Mouse (Mus musculus) kidney, embryonic 16.5 days (tissue): ENCODE data around the gene Lpar1. TPM values are rescaled to one million over a fixed set of nuclear protein-coding genes. Genes with fewer than 3 reads are reported as not detected.

Experiments
- ATAC-seq: fragments of 200-750 bp; cut with Nextera tagmentation; 2 replicates; pipeline ENCODE4 v1.8.0; 2017; ENCODE audit warnings: moderate TSS enrichment; ENCODE audit not compliant: low FRiP score, low TSS enrichment
- H3K27ac ChIP-seq: fragments of 300-500 bp; sonication (generic); 2 replicates; pipeline ENCODE4 v1.5.1; 2014; ENCODE audit warnings: low read length
- H3K27me3 ChIP-seq: fragments of 300-500 bp; sonication (generic); 2 replicates; pipeline ENCODE4 v1.6.1; 2014; ENCODE audit warnings: low read length, control low read depth, mixed read lengths; ENCODE audit not compliant: insufficient read depth
- H3K36me3 ChIP-seq: fragments of 300-500 bp; sonication (generic); 2 replicates; pipeline ENCODE4 v1.6.1; 2014; ENCODE audit warnings: low read length, control low read depth, mixed read lengths; ENCODE audit not compliant: insufficient read depth
- H3K4me1 ChIP-seq: fragments of 300-500 bp; sonication (generic); 2 replicates; pipeline ENCODE4 v1.6.1; 2014; ENCODE audit warnings: low read length, control low read depth, mixed read lengths; ENCODE audit not compliant: insufficient read depth
- H3K4me2 ChIP-seq: fragments of 300-500 bp; sonication (generic); replicated peaks from 2 replicates; pipeline ENCODE4 v1.6.1; 2014; ENCODE audit warnings: low read depth, low read length
- H3K4me3 ChIP-seq: fragments of 300-500 bp; sonication (generic); 2 replicates; pipeline ENCODE4 v1.5.1; 2014; ENCODE audit warnings: mild to moderate bottlenecking, low read length
- H3K9ac ChIP-seq: fragments of 300-500 bp; sonication (generic); replicated peaks from 2 replicates; pipeline ENCODE4 v1.6.1; 2014; ENCODE audit warnings: low read length
- H3K9me3 ChIP-seq: fragments of 300-500 bp; sonication (generic); 2 replicates; pipeline ENCODE4 v1.6.1; 2016; ENCODE audit warnings: low read length, control low read depth
- WGBS: fragments of 180-500 bp; shearing (Covaris S2); extraction: QIAGEN DNeasy Blood & Tissue Kit; methylation state at CpG from one replicate; pipeline ENCODE4 v1.1.7; 2014; 5-methylcytosine and 5-hydroxymethylcytosine counted together
- polyA plus RNA-seq: library from polyadenylated mRNA; unstranded; fragments of >200 nt; fragmentation: Nextera tagmentation; extraction: Ambion mirVana; gene quantifications from 2 replicates; pipeline ENCODE4 v1.2.1, GENCODE M21; 2015

The Lpar1 gene
- polyA plus RNA-seq, 1 experiment from 2014 or later = 36.2 TPM

GRCm38 (mm10) chr4:58469651-58470592 lies 83.8 kb downstream of the Lpar1 start:
- WGBS = 91% methylated on average over 5 of the region's 5 CpGs
- H3K36me3 ChIP-seq = no peaks in the 10 kb centered on the region
- no peak overlapping the region for H3K4me2 ChIP-seq
- no peak overlapping the region for H3K4me3 ChIP-seq
- H3K9ac ChIP-seq = no peak overlapping the region
- no peak overlapping the region for H3K27ac ChIP-seq
- ATAC-seq = no peak
- no peaks in the 10 kb centered on the region for H3K27me3 ChIP-seq
- no peaks in the 10 kb centered on the region for H3K4me1 ChIP-seq
- H3K9me3 ChIP-seq = no peaks in the 10 kb centered on the region

- 87% methylated on average over 7 of the region's 7 CpGs for WGBS
These were observed 84.7 kb downstream of the Lpar1 start for GRCm38 (mm10) chr4:58469035-58469434.

GRCm38 (mm10) chr4:58465586-58465985 lies 88.1 kb downstream of the Lpar1 start:
- no peaks in the 10 kb centered on the region for H3K36me3 ChIP-seq
- WGBS = 86% methylated on average over 5 of the region's 5 CpGs
- H3K4me3 ChIP-seq = no peak overlapping the region
- H3K27me3 ChIP-seq = no peaks in the 10 kb centered on the region
- ATAC-seq = no peak
- no peak overlapping the region for H3K27ac ChIP-seq
- no peak overlapping the region for H3K4me2 ChIP-seq
- no peaks in the 10 kb centered on the region for H3K4me1 ChIP-seq
- H3K9ac ChIP-seq = no peak overlapping the region
- H3K9me3 ChIP-seq = no peaks in the 10 kb centered on the region

More at GRCm38 (mm10) chr4:58469035-58469434, 84.7 kb downstream of the Lpar1 start:
- H3K9ac ChIP-seq = no peak overlapping the region
- no peaks in the 10 kb centered on the region for H3K36me3 ChIP-seq
- no peak overlapping the region for H3K4me3 ChIP-seq
- no peak overlapping the region for H3K27ac ChIP-seq
- H3K9me3 ChIP-seq = no peaks in the 10 kb centered on the region
- H3K4me2 ChIP-seq = no peak overlapping the region
- ATAC-seq = no peak
- no peaks in the 10 kb centered on the region for H3K4me1 ChIP-seq
- no peaks in the 10 kb centered on the region for H3K27me3 ChIP-seq

GRCm38 (mm10) chr4:58464390-58465164 lies 89.1 kb downstream of the Lpar1 start:
- Histone ChIP-seq H3K9me3 (no peaks in the 10 kb centered on the region), H3K27me3 (no peaks in the 10 kb centered on the region), H3K9ac (no peak overlapping the region), H3K4me3 (no peak overlapping the region), H3K4me1 (no peaks in the 10 kb centered on the region), H3K4me2 (no peak overlapping the region), H3K36me3 (no peaks in the 10 kb centered on the region), H3K27ac (no peak overlapping the region)
- WGBS = 87% methylated on average over 13 of the region's 13 CpGs
- no peak for ATAC-seq

- Histone ChIP-seq H3K9ac (no peak overlapping the region), H3K9me3 (0 out of 2 replicates have a peak, but pooled peaks cover 3% of the 10 kb centered on the region), H3K27me3 (no peaks in the 10 kb centered on the region), H3K4me2 (no peak overlapping the region), H3K4me3 (no peak overlapping the region), H3K27ac (no peak overlapping the region), H3K36me3 (no peaks in the 10 kb centered on the region), H3K4me1 (no peaks in the 10 kb centered on the region)
- ATAC-seq = no peak
- 67% methylated on average over 5 of the region's 5 CpGs for WGBS
These were observed 90.7 kb downstream of the Lpar1 start for GRCm38 (mm10) chr4:58462990-58463389.

GRCm38 (mm10) chr4:58462586-58462985 lies 91.1 kb downstream of the Lpar1 start:
- Histone ChIP-seq H3K9me3 (0 out of 2 replicates have a peak, but pooled peaks cover 3% of the 10 kb centered on the region), H3K4me2 (no peak overlapping the region), H3K4me1 (no peaks in the 10 kb centered on the region), H3K36me3 (no peaks in the 10 kb centered on the region), H3K9ac (no peak overlapping the region), H3K27ac (no peak overlapping the region), H3K4me3 (no peak overlapping the region), H3K27me3 (no peaks in the 10 kb centered on the region)
- 87% methylated on average over 2 of the region's 2 CpGs for WGBS
- ATAC-seq = no peak

GRCm38 (mm10) chr4:58453334-58453733 lies 100.4 kb downstream of the Lpar1 start:
- WGBS = 68% methylated on average over 4 of the region's 4 CpGs
- Histone ChIP-seq H3K9me3 (0 out of 2 replicates have a peak, but pooled peaks cover under 1% of the 10 kb centered on the region), H3K27ac (peak overlapping the region; percentile 19), H3K4me1 (no peaks in the 10 kb centered on the region), H3K4me3 (no peak overlapping the region), H3K4me2 (no peak overlapping the region), H3K36me3 (no peaks in the 10 kb centered on the region), H3K9ac (no peak overlapping the region), H3K27me3 (no peaks in the 10 kb centered on the region)
- no peak for ATAC-seq

- H3K4me1 ChIP-seq = no peaks in the 10 kb centered on the region
- no peaks in the 10 kb centered on the region for H3K9me3 ChIP-seq
- no peaks in the 10 kb centered on the region for H3K36me3 ChIP-seq
- WGBS = 90% methylated on average over 3 of the region's 3 CpGs
- no peak overlapping the region for H3K4me3 ChIP-seq
- H3K9ac ChIP-seq = no peak overlapping the region
- H3K27ac ChIP-seq = no peak overlapping the region
- no peak overlapping the region for H3K4me2 ChIP-seq
- no peak for ATAC-seq
- H3K27me3 ChIP-seq = no peaks in the 10 kb centered on the region
These were observed 104.9 kb downstream of the Lpar1 start for GRCm38 (mm10) chr4:58448825-58449224.

GRCm38 (mm10) chr4:58447841-58448240 lies 105.9 kb downstream of the Lpar1 start:
- ATAC-seq = no peak
- no peak overlapping the region for H3K4me3 ChIP-seq
- no peak overlapping the region for H3K4me2 ChIP-seq
- H3K9ac ChIP-seq = no peak overlapping the region
- H3K27me3 ChIP-seq = no peaks in the 10 kb centered on the region
- H3K27ac ChIP-seq = no peak overlapping the region
- WGBS = 70% methylated on average over 7 of the region's 7 CpGs
- no peaks in the 10 kb centered on the region for H3K4me1 ChIP-seq
- H3K9me3 ChIP-seq = no peaks in the 10 kb centered on the region
- H3K36me3 ChIP-seq = no peaks in the 10 kb centered on the region
